Comparison of ENCODE assay signal across 17 mouse cellular contexts in the genomic region with DNA sequence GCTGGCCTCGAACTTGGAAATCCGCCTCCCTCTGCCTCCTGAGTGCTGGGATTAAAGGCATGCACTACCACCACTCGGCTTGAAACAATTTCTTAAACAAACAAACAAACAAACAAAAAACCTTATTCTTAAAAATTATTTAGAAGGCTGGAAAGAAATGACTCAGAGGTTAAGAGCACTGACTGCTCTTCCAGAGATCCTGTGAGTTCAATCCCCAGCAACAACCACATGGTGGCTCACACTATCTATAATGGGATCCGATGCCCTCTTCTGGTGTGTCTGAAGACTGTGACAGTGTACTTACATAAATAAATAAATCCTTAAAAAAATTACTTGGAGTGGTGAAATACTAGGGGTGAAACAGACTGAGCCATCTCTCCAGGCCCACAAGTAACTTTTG.
"Had no signal": no experiment of that assay in that cellular context is flagged by ENCODE, and none has a peak within 500 bp of the region (broad histone marks: within the 10 kb centered on the region; RNA-seq: fewer than 3 reads in every experiment).

No protein-coding gene starts in this region.

- H3K27ac ChIP-seq: left cerebral cortex, adult 2 months; liver, embryonic 13.5 days; macrophage; neural tube, embryonic 13.5 days; stomach, postnatal 0 days had no signal

- H3K4me3 ChIP-seq: left cerebral cortex, adult 2 months; liver, embryonic 13.5 days; myocyte; neural tube, embryonic 13.5 days had no signal

- DNase-seq: kidney, adult 18-20 months; kidney, adult 9 months; kidney, postnatal 14 days; kidney, postnatal 4 days; layer of hippocampus, postnatal 36 days; liver, embryonic 13.5 days; lung, adult 2 months; midbrain, embryonic 14.5 days; right cerebral cortex, postnatal 4 days; thymus, adult 2 months; thymus, postnatal 14 days; thymus, postnatal 4 days had no signal

- H3K27me3 ChIP-seq: liver, embryonic 13.5 days; neural tube, embryonic 13.5 days had no signal
